Mouse (Mus musculus) forebrain, embryonic 16.5 days (tissue): Measurements from ENCODE around the gene Tgtp2. TPM values are rescaled to one million over a fixed set of nuclear protein-coding genes. Genes with fewer than 3 reads are reported as not detected.
"Not testable (repeated sequence)": the region's sequence is repeated elsewhere in the genome, so short reads cannot be mapped to it uniquely, and the experiment has no call there.

ENCODE experiments used
- ATAC-seq: fragments of 200-750 bp; cut with Nextera tagmentation; 2 replicates; pipeline ENCODE4 v1.8.0; 2017; ENCODE audit warnings: mild to moderate bottlenecking, moderate library complexity
- H3K27ac ChIP-seq: fragments of 300-500 bp; sonication (generic); 2 replicates; pipeline ENCODE4 v1.5.1; 2014; ENCODE audit warnings: low read length, control low read depth
- H3K27me3 ChIP-seq: fragments of 300-500 bp; sonication (generic); replicated peaks from 2 replicates; pipeline ENCODE4 v1.6.1; 2014; ENCODE audit warnings: low read length; ENCODE audit not compliant: control insufficient read depth, insufficient read depth
- H3K36me3 ChIP-seq: fragments of 300-500 bp; sonication (generic); 2 replicates; pipeline ENCODE4 v1.6.1; 2014; ENCODE audit not compliant: control insufficient read depth, insufficient read depth
- H3K4me1 ChIP-seq: fragments of 300-500 bp; sonication (generic); replicated peaks from 2 replicates; pipeline ENCODE4 v1.6.1; 2014; ENCODE audit warnings: low read length; ENCODE audit not compliant: control insufficient read depth, insufficient read depth
- H3K4me2 ChIP-seq: fragments of 300-500 bp; sonication (generic); 2 replicates; pipeline ENCODE4 v1.6.1; 2014; ENCODE audit warnings: mild to moderate bottlenecking, low read length, control low read depth
- H3K4me3 ChIP-seq: fragments of 300-500 bp; sonication (generic); replicated peaks from 2 replicates; pipeline ENCODE4 v1.5.1; 2014; ENCODE audit warnings: mild to moderate bottlenecking, low read length, control low read depth
- H3K9ac ChIP-seq: fragments of 300-500 bp; sonication (generic); replicated peaks from 2 replicates; pipeline ENCODE4 v1.6.1; 2014; ENCODE audit warnings: low read depth, low read length, control low read depth
- H3K9me3 ChIP-seq: fragments of 300-500 bp; sonication (generic); 2 replicates; pipeline ENCODE4 v1.6.1; 2016; ENCODE audit warnings: low read length; ENCODE audit not compliant: control insufficient read depth
- WGBS: fragments of 180-500 bp; shearing (Covaris S2); extraction: QIAGEN DNeasy Blood & Tissue Kit; methylation state at CpG from one replicate; pipeline ENCODE4 v1.1.7; 2014; 5-methylcytosine and 5-hydroxymethylcytosine counted together
- polyA plus RNA-seq: library from polyadenylated mRNA; unstranded; fragments of >200 nt; fragmentation: Nextera tagmentation; extraction: Ambion mirVana; gene quantifications from 2 replicates; pipeline ENCODE4 v1.2.1, GENCODE M21; 2015

The Tgtp2 gene
- polyA plus RNA-seq, 1 experiment from 2014 or later = not detected

DNA sequence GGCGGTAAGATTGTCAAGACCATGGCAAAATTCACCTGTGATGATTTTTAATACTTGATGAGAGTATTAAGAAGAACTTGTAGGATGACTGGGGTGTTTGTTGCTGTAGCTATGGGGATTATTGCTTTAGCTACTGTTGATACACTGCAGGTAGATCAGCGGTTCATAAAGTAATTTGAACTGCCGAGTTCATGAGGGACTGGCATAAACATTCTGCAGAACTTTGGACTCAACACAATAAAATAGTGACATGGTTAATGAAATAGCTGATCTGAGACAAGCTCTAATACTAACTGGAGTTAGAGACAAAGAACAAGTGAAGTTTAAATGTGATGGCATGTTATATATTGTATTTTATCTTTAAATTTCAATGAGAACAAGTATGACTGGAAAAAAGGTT lies 14.7 kb upstream of the Tgtp2 start:
- H3K4me1 ChIP-seq = no peaks in the 10 kb centered on the region
- no peaks in the 10 kb centered on the region for H3K27me3 ChIP-seq
- no peak for ATAC-seq
- H3K27ac ChIP-seq = no peak overlapping the region
- no peak overlapping the region for H3K9ac ChIP-seq
- no peaks in the 10 kb centered on the region for H3K36me3 ChIP-seq
- no peak overlapping the region for H3K4me3 ChIP-seq
- H3K4me2 ChIP-seq = no peak overlapping the region
- WGBS = 87% methylated on average over 3 of the region's 3 CpGs
- no peaks in the 10 kb centered on the region for H3K9me3 ChIP-seq

DNA sequence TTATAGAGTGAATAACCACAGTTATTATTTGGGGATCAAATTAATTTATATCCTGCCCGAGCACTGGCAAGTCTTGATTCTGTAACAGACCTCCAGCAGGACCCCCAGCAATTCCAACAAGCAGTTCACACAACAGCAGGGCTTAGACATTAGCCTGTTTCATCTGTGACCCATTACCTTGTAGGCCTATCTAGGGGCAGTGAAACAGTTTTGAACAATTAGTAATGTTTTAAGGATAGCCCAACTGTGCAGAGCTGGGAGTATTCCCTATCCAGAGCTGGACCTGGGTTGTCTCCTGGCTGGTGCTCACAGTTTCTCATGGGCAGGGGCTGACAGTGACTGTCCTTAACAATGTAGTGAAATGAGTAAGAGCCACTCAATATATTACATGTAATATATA lies 13.0 kb upstream of the Tgtp2 start:
- WGBS = 73% methylated on average over 1 of the region's 1 CpGs
- no peak overlapping the region for H3K4me3 ChIP-seq
- ATAC-seq = no peak
- H3K36me3 ChIP-seq = no peaks in the 10 kb centered on the region
- H3K4me2 ChIP-seq = no peak overlapping the region
- H3K27me3 ChIP-seq = no peaks in the 10 kb centered on the region
- no peaks in the 10 kb centered on the region for H3K9me3 ChIP-seq
- no peak overlapping the region for H3K27ac ChIP-seq
- no peak overlapping the region for H3K9ac ChIP-seq
- H3K4me1 ChIP-seq = no peaks in the 10 kb centered on the region

DNA sequence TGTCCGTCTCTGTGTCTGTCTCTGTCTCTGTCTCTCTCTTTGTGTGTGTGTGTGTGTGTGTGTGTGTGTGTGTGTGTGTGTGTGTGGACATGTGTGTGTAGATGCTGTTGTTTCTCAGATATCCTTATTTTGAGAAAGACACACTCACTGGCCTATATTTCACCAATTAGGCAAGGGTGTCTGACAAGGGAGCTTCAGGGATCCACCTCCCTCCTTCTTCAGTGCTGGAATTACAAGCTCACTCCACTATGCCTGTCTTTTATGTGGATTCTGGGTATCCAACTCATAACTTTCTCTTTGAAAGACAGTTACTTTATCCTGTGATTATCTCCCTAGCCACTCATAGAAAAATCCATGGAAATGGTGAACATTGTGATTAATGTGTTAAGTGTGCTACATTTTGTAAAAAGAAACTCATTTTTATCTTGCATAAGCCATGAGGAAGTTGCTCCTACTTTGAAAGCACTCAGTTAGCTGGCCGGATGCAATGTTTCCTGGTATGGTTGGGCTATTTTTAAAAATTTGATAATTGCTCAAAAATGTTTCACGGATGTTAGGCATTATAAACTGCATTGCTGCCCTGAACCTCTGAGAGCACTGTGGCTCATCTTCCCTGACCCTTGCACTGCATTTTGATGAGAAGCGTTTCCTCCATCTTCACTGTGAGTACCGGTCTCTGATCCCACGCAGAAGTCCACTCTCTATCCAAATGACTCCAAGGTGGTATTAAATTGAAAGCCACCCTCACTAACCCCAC lies 12.2 kb upstream of the Tgtp2 start, which contains the start of gene Ifi47:
Gene Ifi47, plus strand, starts transcription at position 587 of the 757 bp plus-strand sequence.
- not testable (repeated sequence) for H3K4me2 ChIP-seq, H3K9me3 ChIP-seq, H3K4me1 ChIP-seq, H3K36me3 ChIP-seq, H3K9ac ChIP-seq, H3K27me3 ChIP-seq, ATAC-seq, H3K4me3 ChIP-seq, H3K27ac ChIP-seq
- WGBS = 84% methylated on average over 6 of the region's 6 CpGs

DNA sequence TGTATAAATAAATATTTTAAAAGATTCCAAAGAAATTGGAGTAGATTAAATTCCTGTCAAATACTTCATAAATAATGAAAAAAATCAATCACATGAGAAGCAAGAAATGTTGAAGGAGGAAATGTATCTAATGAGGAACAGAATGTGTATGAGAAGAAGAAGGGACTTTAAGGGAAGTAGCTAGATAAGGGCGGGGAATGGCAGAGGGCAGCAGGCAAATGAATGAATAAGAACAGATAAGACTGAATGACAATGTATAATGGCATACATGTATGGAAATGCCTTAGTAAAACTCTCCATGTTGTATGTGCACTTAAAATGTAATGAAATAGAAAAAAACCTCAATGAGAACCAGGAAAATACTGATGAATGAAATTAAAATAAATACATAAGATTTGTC lies 4.4 kb upstream of the Tgtp2 start:
- no peaks in the 10 kb centered on the region for H3K27me3 ChIP-seq
- H3K9ac ChIP-seq = no peak overlapping the region
- 94% methylated on average over 1 of the region's 1 CpGs for WGBS
- no peak overlapping the region for H3K4me3 ChIP-seq
- no peak overlapping the region for H3K4me2 ChIP-seq
- H3K4me1 ChIP-seq = no peaks in the 10 kb centered on the region
- H3K36me3 ChIP-seq = no peaks in the 10 kb centered on the region
- no peaks in the 10 kb centered on the region for H3K9me3 ChIP-seq
- H3K27ac ChIP-seq = no peak overlapping the region
- ATAC-seq = no peak

DNA sequence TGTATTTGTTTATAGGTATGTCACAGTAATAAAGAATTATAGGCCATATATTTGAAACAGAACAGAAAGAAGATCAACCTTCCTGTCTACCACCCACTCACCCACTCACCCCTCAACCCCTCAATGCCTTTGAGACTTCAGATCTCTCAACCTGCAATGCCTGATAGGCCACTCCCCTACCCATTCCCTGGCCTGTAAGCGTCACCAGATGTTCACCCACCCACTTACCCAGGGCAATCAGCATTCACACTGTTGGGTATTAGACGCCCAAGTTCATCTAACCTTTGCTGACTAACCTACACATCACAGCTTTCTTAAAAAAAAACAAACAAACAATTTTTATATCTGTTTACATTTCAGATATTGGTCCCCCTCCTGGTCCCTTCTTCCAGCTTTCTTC lies 2.1 kb downstream of the Tgtp2 start:
- H3K9ac ChIP-seq, H3K27me3 ChIP-seq, H3K4me3 ChIP-seq, H3K36me3 ChIP-seq, H3K4me2 ChIP-seq, ATAC-seq, H3K9me3 ChIP-seq, H3K4me1 ChIP-seq, H3K27ac ChIP-seq: not testable (repeated sequence)
- WGBS = 86% methylated on average over 2 of the region's 2 CpGs

DNA sequence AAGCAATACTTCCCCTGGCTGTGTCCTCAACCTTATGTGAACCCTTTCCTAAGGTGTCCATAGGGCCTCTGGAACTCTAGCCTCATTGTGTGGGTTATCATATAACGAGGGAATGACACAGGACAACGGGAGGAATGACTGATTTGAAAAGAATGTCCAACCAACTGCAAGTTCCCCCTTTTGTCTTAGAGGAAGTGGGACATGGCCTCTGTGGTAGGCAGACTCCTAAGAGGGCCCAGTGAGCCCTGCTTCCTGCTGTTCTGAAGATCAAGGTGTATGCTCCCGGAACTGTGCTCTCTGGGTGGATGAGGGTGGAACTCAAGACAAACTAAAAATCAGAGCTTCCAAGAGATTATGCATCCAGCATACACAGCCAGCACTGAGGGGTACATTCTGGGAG lies 3.9 kb downstream of the Tgtp2 start:
- H3K36me3 ChIP-seq, H3K9me3 ChIP-seq, ATAC-seq, H3K4me3 ChIP-seq, H3K9ac ChIP-seq, H3K4me2 ChIP-seq, H3K27me3 ChIP-seq, H3K4me1 ChIP-seq, H3K27ac ChIP-seq: not testable (repeated sequence)
- 67% methylated on average over 2 of the region's 3 CpGs for WGBS

DNA sequence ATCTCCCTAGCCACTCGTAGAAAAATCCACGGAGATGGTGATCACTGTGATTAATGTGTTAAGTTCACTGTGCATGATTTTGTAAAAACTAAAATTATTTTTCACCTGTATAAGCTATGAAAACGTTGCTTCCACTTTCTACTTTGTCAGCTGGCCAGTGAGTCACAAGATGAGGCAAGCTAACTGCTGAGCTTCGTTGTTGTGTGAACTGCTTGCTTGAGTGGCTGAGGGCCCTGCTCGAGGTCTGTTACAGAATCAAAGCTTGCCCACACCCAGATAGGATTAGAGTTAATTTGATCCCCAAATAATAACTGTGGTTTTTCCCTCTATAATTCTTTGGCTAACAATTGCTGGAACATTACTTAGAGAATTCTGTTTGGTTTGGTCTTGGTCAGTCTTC lies 12.1 kb downstream of the Tgtp2 start:
- not testable (repeated sequence) for H3K27me3 ChIP-seq, H3K9me3 ChIP-seq, H3K4me3 ChIP-seq, H3K36me3 ChIP-seq, H3K4me2 ChIP-seq, H3K4me1 ChIP-seq, ATAC-seq, H3K9ac ChIP-seq, H3K27ac ChIP-seq
- no CpG with 5 or more reads among the region's 5 CpGs for WGBS

DNA sequence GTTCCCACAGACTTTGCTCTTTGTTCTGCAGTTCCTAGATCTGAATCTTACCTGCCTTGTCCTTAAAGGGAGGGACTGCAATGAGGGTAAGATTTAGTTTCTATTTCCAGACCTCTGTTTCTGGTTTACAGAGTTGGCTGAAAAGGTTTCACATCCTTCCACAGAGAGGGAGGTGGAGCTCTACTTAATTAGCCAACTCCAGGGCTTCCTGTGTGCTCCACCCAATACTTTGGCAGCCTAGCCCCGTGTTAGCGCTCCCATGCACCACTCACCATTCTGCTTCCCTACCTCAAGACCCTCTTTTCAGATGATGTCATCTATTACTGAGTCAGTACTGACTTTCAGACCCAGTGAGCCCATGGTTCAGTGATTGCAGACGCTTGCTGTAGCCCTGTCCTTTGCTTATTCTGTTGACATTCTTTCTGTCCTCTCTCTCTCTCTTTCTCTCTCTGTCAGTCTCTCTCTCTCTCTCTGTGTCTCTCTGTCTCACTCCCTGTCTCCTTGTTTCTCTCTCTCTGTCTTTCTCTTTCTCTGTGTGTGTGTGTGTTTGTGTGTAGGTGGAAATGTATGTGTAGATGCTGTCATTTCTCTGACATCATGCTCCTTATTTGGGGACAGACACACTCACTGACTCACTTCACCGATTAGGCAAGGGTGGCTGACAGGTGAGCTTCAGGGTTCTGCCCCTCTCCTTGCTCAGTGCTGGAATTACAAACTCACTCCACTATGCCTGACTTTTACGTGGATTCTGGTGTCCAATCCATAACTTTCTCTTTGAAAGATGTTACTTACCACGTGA lies 12.7 kb downstream of the Tgtp2 start, which contains the start of gene 9930111J21Rik2:
Gene 9930111J21Rik2, minus strand, starts transcription at position 150 of the 799 bp plus-strand sequence.
- H3K36me3 ChIP-seq, H3K27ac ChIP-seq, H3K9me3 ChIP-seq, H3K9ac ChIP-seq, H3K4me2 ChIP-seq, H3K27me3 ChIP-seq, H3K4me1 ChIP-seq, ATAC-seq, H3K4me3 ChIP-seq: not testable (repeated sequence)
- 88% methylated on average over 1 of the region's 6 CpGs for WGBS

DNA sequence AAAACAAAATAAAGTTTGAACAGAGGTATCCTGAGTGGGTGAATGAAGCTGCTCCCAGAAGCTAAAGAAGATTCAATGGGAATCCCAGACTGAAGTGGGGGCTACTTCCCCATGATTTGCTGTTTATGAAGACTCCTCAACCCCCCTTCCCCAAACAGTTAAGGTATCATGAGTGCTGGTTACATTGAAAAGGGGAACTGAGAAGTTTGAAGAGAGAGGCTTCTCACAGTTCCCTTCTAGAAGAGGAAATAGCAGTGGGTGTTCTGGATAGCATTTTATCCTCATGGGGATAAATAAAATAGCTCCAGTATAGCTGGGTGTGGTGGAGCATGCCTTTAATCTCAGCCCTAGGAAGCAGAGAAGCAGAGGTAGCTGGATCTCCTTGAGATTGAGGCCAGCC lies 13.9 kb downstream of the Tgtp2 start:
- not testable (repeated sequence) for H3K27me3 ChIP-seq, H3K36me3 ChIP-seq, H3K4me3 ChIP-seq, H3K4me2 ChIP-seq, H3K4me1 ChIP-seq, H3K9ac ChIP-seq, H3K27ac ChIP-seq, H3K9me3 ChIP-seq, ATAC-seq
